Mouse (Mus musculus) kidney, postnatal 36 days (tissue): Measurements from ENCODE around the gene Lmf1.

Experiments used
- DNase-seq, 2 experiments: peaks; one replicate each; pipeline ENCODE4 v3.0.0; 2021 to 2022; ENCODE audit warnings: mixed read lengths in 2 of 2

Lmf1 gene

DNA sequence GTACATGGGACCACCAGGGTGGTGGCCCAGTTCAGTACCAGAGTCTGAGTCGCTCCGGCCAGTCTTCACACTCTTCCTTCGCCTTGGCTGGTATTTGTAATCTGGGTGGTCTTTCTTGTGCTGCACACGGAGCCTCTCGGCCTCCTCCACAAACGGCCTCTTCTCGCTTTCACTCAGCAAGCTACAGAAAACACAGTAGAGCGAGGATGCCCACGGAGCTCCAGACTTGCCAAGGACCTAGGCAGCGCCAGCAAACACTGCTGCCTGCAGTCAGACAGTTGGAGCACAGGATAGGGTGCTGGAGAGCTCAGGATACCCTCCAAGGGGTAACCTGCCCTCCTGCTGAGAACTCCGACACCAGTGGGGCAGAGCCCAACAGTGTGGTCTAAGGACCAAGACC, 10.0 kb upstream of the Lmf1 start:
- no peak for DNase-seq

DNA sequence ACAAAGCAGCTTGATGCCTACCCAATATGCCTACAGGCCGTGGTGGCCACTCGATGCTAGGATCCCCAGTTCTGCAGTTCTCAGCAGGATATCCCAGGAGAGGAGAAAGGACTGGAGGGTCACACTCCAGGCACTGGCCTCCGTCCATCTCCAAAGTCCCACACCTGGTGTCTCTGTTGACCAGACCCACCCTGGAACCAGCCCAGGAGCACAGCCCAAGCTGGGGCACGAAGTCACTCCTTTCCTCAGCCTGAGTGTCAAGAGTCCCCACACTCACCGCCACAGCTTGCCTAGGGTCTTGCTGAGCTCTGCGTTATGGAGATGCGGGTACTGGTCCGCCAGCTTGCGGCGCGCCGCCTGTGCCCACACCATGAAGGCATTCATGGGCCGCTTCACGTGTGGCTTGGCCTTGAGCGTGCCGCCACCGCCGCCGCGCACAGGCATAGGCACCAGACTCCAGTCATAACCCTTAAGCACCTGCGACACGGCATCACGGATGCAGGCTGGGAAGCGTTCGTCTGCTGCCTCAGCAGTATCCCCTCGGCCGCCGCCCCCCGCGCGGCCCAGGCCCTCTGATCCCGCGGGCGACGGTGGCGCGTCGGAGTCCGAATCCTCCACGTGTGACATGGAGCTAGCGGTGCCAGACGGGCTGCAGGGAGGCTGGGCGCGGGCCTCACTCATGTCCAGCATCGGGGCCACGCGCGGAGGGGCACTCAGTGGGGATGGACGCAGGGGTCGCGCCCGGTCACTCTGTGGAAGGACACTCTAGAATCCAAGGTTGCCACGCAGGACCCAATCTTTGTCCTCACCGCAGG, 8.8 kb upstream of the Lmf1 start:
- DNase-seq, result no peak

DNA sequence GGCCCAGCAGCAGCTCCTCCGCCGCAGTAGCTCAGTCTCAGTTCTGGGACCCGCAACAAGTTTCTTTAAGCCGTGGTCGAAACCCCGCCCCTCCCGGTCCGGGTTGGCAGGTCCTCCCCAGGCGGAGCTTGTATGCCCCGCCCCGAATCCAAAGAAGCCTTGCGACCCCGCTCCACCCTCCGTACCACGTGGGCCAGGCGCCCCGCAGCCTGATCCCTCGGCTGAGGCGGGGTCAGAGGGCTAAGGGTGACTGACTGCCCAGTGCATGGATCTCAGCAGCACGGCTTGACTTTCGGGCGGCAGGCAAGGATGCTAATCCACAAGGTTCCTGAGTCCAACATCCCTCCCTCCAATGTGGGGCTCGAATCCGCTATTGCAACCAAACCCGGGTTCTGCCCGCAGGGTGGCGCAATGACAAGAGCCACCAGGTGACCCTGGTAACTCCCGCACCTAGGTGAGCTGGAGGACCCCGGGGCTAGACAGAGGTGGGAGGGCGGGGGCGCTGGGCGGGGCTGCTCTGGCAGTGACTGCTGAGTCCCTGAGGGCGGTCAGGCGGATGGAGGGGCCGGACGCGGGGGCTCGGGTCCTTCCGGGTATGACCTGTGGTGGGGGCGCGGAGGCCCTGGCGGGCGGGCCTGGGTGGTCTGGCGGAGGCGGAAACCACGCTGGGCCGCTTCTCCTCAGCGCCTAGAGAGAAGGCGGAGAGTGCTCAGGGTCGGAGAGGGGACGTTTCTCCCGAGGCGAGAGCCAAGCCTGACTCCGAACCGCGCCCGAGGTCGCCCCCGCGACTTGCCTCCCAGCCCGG, 8.0 kb upstream of the Lmf1 start, which contains the start of gene Sox8:
TSS of gene Sox8 (minus strand) at position 39 of the 805 bp plus-strand sequence.
- DNase-seq, result peak; percentile 86 to 88

DNA sequence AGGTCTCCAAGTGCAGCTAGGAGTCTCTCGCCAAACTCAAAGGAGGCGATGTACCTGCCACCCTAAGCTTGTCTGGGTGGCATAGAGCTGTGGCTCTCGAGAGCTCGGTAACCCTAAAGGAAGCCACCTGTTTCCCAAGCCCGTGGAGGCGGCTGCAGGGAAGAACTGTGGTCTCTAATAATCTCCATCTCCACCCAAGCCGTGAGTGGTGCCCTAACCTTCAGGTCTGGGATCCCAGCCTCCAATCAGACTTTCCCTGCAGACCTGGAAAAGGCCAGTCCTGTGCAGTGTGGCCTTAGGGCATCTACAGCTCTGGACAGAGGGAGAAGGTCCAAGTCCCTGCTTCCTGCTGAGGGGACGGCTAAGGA, 7.4 kb upstream of the Lmf1 start:
- no peak for DNase-seq

DNA sequence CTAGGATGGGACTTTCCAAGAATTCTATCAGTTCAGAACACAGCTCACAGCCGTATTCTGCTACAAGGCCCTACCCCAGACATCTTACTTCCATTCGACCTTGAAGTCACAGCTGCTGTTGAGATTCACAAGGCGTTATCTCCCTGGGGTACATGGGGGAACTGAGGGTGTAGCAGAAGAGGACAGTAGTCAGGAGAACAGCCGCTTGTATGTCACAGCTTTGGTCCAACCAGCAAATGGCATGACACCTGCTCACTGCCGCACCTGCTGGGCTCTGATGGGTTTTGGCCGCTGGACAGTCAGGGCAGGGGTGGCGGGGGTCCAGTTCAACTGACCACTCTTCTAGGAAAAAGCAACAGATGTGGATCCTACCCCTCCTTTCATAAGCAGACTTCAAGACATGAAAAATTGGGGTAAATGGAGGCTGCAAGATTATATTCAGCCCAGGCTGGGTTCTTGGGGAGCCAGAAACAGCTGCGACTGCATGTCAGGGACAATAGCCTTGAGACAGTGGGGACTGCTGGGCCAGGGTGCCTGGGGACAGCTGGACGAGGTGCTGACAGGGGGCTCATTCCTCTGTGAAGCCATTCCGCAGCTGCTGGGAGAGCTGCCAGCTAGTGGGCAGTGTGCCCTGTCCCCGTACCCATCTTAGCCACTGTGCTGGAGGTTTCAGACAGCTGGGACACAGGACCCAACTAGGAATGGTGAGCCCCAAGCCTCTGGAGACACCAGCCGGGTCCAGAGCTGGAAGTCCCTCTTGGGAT, 3.5 kb upstream of the Lmf1 start:
- no peak for DNase-seq

DNA sequence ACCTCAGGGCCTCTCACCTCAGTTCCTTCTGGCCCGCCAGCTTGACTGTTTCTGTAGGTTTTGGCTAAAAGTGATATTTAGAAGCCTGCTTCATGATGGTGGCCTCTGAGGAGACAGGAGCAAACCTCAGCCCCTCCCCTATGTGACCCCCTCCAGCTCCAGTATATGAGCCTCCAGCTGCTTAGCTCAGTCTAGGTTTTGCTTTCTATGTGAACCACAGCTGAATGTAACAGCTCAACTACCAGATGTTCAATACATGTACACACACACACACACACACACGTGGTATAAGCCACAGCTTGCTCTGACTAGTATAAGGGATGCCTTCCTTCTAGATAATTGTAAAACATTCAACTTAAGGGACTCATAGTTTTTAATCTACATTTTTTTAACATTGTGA, 2.9 kb upstream of the Lmf1 start:
- DNase-seq, result no peak

DNA sequence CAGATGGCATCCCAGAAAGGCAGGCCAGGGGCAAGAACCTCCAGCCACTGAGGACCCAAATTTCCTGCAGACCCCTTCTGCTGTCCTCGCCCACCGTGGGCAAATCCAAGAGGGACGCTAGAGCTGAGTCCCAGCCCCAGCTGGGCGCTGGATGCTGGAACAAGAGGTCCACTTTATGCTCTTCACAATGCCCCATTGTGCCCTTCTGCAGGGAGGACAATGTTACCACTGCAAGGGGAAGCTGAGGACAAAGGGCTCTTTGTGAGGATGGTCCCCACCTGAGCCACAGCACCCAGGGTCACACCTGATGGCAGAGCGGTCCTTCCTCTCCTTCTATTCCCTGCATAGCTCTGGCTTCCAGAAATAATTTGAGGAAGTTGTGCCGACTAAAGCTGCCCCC, 1.6 kb upstream of the Lmf1 start:
- no peak for DNase-seq

DNA sequence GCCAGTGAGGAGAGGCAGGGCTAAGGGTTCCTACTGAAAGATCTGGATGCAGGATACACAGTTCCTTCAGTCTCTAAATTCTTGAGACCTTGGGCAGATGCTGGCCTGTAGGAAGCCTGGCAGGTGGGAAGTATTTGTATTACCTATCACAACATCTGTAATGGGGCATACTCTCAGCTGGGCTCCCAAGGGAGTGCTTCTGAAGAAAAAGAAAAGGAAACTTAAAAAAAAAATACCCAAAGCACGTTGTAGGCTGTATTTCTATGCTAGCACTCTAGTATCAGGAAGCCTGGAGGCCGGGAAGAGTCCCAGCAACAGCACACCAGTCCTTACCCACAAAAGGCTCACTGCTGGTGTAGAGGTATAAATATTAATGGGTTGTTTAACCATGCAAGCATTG, 1.2 kb upstream of the Lmf1 start:
- DNase-seq, result no peak

DNA sequence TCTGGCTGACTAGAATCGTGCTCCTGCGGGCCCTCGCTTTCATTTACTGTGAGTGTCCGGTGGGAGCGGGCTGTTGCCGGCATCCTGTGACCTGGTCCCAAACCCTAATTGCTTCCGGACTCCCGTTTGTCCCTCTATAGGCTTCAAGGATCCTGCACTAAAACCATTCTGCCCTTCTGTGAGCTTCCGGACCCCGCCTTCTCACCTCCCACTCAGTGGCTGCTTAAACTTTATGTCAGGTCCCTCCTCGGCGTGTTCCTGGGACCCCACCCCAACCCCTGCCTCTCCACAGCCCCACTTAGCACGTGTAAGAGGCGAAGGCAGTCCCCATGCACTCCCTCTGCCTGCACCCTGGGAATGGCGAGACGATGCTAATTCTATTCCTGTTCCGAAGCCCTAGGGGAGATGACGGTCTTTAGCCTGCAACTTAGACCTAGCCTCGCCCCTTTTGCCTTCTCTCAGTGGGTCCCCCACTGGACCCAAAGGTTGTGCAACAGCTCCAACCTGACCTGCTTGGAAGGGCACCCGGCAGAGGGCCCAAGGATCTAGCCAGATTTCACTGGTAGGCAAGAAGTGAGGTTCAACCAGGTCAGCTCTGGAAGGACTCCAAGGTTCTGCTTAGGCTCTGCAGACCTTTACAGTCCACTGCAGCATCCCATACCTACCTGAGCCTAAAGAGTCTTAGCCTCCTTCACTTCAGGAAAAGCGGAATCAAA, 605 bp downstream of the Lmf1 start:
- peak; percentile 48 to 64 for DNase-seq

DNA sequence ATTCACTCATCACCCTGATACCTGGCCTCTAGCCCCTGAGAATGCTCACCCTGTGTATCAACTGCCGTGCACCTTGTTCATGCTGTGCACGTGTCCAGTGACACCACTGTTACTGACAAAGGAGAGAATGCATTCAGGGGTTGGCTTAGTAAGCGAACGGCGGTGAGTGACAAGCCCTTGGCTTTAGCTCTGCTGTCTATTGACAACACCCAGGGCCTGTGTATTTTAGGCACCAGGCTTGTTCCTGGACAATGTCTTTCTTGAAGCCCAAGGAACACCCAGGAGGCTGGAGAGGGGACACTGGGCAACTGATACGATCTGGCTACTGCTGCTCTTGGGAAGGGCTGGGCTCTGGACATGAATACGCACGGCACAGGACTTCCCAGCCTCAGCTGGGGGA, 3.2 kb downstream of the Lmf1 start:
- DNase-seq, result no peak

DNA sequence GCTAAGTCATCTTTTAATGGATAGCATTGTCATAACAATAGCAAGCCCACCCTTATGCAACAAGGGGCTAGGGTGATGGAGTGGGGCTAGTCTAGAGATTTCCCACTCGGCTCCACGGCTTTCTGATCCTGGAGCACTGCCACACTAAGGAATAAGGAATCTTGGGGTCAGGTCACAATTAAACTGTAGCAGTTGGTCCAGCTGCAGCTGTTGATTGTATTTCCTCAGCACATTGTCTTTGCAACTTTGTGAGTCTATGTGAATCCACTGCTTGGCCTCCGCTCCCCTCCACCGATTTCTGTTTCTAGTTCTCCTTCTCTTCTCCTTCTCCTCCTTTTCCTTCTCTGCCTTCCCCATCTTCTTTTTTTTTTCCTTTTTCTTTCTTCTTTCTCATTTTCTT, 4.2 kb downstream of the Lmf1 start:
- DNase-seq, result no peak

DNA sequence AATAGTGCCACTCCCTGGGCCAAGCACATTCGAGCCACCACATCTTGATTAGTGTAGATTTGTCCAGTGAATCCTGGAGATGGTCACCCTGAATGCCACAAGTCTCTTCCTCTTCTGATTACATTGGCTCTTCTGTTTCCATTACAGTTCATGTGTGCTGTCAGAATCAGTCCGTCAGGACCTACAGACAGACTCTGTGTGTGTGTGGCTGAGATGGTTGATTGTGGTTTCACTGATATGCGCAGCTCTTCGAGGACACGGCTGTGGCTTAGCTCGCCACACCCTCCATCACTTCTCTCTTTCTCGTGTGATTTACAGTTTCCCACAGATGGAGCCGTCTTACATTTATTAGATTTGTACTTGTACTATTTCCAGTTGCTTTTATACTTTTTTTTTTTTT, 5.0 kb downstream of the Lmf1 start:
- no peak for DNase-seq

DNA sequence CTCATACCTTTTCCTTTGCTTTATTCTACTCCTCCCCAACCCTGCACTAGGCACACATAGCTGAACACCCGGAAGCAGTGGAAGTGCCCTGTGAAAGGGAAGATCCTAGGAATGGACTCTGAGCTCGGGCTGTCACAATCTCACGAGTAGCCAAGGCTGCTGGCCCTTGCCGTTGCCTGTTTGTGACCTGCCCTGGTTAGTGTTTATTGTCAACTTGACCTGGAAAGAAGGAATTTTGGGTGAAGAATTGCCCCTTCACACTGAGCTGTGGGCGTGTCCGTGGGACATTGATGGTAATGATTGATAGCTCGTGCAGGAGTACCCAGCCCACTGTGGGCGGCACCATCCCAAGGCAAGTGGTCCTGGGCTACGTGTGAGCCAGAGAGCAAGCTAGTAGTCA, 5.8 kb downstream of the Lmf1 start:
- peak; percentile 28 to 46 for DNase-seq

DNA sequence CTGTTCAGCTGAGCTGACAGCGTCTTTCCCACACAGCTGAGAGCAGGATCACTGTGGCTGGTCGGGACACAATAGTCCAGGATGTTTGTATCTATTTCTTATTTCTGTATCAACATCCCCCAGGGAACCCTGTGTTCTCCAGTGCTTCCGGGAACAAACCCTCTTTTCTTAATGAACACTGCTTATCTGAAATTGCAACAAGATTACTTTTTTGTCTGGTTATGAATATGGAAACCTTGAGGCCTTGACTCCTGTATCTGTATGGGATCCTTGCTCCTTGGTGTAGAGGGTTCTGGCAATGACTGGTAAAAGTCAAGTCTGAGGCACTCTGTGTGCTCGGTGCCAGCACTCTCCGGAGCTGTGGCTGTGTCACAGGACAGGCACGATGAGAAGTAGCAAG, 11.2 kb downstream of the Lmf1 start:
- DNase-seq, result no peak

DNA sequence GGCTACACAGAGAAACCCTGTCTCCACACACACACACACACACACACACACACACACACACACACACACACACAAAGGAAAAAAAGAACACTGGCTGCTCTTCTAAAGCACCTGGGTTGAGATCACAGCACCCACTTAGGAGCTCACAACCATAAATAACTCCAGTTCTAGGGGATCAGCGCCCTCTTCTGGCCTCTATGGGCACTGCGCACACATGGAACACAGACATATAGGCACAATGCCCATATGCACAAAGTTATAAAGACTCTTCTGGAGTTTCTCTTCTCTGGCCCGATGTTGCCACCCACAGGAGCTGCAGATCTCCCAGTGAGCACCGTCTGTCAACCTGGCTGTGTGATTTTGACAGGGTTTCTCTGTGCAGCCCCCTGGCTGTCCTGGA, 12.1 kb downstream of the Lmf1 start:
- DNase-seq, result no peak

DNA sequence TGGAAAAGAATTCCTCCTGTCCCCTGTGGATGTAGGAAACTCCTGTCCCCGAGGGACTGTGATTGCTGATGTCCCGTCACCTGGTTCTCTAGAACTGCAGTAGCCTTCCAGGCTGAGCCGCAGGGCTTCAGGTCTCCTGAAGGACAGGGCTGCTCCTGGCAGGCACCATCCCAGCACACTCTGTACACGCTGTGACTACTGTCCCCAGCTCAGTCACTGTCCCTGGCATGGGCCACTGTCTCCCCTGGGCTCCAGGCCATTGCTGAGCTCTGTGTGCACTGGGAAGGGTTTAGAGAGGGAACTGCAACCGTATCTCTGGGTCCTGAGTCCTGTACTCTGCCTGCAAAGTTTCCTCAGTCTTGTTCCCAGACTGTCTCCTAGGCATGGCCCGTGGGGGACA, 13.5 kb downstream of the Lmf1 start:
- no peak for DNase-seq

DNA sequence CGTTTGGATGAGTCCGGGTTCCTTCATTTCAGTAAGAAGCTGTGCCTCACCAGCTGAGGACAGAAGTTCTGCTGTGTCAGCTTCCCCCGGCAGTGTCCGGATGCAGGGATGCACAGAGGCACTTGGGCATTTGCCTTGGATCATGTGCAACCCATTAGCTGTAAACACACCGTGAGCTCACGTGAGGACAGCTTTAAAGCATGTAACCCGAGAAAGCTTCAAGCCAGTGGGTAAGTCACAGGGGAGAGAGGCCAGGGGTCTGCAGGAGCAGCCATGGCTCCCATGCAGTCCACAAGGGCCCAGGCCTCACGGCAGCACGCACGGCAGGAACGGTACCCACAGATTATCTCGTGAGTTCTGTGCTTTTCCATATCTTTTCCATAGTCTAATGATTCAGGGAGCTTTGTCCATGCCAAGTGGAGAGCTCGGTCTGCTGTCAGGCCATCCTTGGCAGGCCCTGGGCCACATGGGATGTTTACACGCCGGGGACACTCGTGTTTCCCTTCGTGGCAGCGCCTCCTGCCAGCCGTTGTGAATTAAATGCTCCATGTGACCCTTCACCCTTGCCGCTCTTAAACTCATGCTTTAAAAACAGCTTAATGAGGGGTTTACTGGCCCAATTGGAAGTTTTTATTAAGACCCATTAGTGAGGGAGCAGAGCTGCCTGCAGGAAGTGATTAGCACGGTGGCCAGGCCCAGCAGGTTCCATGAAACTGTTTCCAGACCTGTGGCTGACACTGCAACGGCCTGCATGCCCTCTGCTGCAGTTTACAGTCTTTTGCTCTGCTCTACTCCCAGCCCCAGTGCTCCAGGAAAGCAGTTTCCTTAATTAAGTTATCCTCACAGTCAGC, 14.8 kb downstream of the Lmf1 start:
- peak in 1 of 2 experiments; percentile 13 for DNase-seq

DNA sequence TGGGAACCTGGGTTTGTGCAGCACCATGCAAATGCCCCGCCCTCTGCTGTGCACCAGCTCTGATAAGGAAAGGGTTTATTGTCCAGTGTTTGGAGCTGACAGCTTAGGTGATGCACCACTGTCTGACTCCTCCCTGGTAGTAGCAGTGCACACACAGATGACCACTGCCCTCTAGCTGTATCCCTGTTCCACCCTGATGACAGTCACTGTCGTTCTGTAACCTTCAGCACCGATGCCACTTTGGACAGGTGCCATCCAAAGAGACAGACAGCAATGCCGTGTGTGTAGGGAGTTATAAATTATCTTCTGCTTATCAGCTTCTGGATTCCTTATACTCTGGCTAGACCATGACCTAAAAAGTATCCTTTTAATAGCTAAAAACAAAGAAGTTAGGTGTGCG, 16.6 kb downstream of the Lmf1 start:
- DNase-seq, result peak in 1 of 2 experiments; percentile 34

DNA sequence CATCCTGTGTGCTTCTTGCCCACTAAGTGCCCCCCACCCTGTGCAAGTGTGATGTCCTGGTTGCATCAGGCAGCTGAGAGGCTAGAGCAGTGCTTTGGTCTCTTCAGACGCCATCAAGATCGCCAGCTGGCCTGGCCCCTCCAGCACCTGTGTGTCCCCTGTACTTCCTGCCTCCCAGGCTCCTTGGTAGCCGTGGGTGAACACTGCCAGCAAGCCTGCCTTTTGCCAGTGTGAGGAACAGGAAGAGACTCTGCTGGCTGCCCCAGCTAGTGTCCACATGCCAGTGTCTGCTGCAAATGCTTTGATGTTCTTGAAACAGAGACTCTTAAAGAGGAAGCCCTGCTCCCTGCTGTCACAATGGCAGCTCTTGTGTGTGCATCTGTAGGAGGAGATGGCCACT, 18.7 kb downstream of the Lmf1 start:
- no peak for DNase-seq

DNA sequence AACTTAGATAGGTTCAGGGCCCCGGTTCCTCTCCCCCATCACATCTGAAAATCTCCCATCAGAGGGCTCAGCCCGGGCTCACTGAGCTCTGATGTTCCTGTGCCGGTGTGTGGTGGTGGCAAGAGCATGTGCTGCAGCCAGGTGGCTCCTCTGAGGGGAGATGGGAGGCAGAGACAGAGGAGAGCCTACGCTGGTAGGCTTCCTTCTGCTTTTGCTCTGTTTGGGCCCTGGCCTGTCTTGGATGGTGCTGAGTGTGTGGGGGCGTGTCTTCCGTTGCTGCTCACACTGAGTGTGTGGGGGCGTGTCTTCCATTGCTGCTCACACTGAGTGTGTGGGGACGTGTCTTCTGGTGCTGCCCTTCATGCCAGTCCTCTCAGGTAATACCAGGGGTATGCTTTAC, 23.5 kb downstream of the Lmf1 start:
- DNase-seq, result no peak

DNA sequence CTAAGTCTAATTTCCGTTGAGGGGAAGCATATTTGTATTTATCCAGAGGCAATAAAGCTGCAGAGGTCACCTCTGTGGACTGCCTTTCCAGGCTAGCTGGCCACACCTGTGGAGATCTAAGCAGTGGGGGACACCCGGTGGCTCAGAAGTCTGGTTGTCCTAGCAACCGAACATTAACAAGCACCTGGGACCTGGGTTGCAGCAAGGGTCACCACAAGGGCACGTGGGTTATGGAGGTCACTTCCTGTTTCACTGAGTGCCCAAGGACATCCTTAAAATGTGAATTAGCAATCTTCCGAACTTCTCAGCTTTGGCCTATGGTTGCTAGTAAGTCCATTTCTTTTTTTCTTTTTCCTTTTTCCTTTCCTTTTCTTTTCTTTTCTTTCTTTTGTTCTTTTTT, 25.3 kb downstream of the Lmf1 start:
- DNase-seq, result no peak
